Mouse (Mus musculus): ENCODE results near the gene Tbx21.

- TF ChIP-seq CTCF (IDR thresholded peaks at IDR 0.05; ENCODE audit: insufficient read depth, low read length) (no peak), POLR2A (IDR thresholded peaks at IDR 0.05; ENCODE audit: borderline replicate concordance, extremely low read depth, low read depth, low read length) (no peak)
These were observed 5.5 kb upstream of the Tbx21 start for GRCm38 (mm10) chr11:97120641-97121040.
